ENCODE assay signal across 13 mouse cellular contexts in the genomic region with DNA sequence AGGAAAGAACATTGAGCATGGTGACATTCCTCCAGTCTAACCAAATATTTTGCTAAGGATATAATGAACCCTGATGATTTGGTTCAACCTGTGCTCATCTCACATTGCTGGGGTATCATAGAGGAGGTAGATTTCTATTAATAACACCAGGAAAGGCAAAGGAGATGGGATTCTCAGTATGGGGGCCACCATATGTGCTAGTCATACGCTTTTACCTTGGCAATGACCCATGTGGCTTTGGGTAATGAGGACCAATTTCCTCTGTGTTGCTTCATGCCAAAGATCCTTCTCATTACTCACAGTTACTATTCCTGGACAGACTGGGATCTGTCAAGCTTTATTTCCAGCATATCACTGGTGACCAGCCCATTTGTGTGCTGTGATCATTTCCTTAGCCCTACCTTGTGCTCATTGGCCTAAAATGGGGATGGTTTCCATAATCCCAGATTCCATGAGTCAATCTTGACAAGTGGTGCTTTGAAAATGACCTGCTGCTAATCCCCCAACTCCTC.
"Had no signal": no experiment of that assay in that cellular context is flagged by ENCODE, and none has a peak within 500 bp of the region (broad histone marks: within the 10 kb centered on the region; RNA-seq: fewer than 3 reads in every experiment).

No protein-coding gene starts in this region.

- ATAC-seq: lung, postnatal 0 days had no signal

- DNase-seq: kidney, postnatal 25 days; lung, adult 2 months; lung, postnatal 4 days; midbrain, embryonic 14.5 days; right cerebral cortex, adult 18-20 months; thymus, postnatal 4 days had no signal

- H3K27me3 ChIP-seq: limb, embryonic 12.5 days; neural tube, embryonic 15.5 days had no signal

- H3K9me3 ChIP-seq: limb, embryonic 12.5 days; midbrain, embryonic 10.5 days; neural tube, embryonic 15.5 days had no signal

- H3K4me2 ChIP-seq: limb, embryonic 12.5 days; neural tube, embryonic 15.5 days had no signal

- H3K9ac ChIP-seq: limb, embryonic 12.5 days; liver, embryonic 14.5 days; neural tube, embryonic 15.5 days had no signal

- H3K36me3 ChIP-seq: limb, embryonic 12.5 days; midbrain, embryonic 10.5 days; neural tube, embryonic 15.5 days had no signal

- H3K27ac ChIP-seq: limb, embryonic 12.5 days; liver, embryonic 14.5 days; midbrain, embryonic 10.5 days; neural tube, embryonic 15.5 days; stomach, postnatal 0 days had no signal

- H3K4me3 ChIP-seq: limb, embryonic 12.5 days; midbrain, embryonic 10.5 days; myocyte; neural tube, embryonic 15.5 days had no signal

- H3K4me1 ChIP-seq: limb, embryonic 12.5 days; midbrain, embryonic 10.5 days; neural tube, embryonic 15.5 days had no signal
